Mouse (Mus musculus): ENCODE measurements around the gene Gadd45a. TPM values are rescaled to one million over a fixed set of nuclear protein-coding genes. Genes with fewer than 3 reads are reported as not detected.
A peak's percentile ranks its signal among the peaks of the same experiment; 100 is the strongest.
"Not testable (repeated sequence)": the region's sequence is repeated elsewhere in the genome, so short reads cannot be mapped to it uniquely, and the experiment has no call there.

Gadd45a gene
- polyA plus RNA-seq, 1 experiment from 2014 or later = 28.3 TPM

DNA sequence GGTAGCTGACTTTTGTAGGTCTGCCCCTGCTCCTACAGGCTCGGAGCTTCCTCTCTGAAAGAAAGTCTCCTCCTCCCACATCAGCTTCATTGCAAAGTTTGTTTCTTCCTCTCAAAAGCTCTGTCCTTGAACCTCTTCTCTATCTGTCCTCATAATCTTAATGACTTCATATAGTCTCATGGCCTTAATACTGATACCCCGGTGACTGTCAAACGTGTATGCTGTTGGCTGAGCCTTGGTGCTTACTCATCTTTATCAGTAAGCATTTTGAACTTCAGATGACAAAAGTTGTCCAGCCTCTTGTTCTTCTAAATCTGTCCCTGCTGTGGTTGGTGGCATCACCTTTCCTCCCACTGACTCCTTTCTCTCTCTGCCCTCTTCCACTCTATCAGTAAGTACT, 8.2 kb upstream of the Gadd45a start:
- H3K27ac ChIP-seq (replicated peaks) = no peak overlapping the region
- no peak overlapping the region for H3K9ac ChIP-seq
- H3K4me1 ChIP-seq (replicated peaks) = peaks cover 16% of the 10 kb centered on the region
- 93% methylated on average over 3 of the region's 3 CpGs for WGBS
- H3K36me3 ChIP-seq = no peaks in the 10 kb centered on the region
- no peaks in the 10 kb centered on the region for H3K27me3 ChIP-seq
- no peak for ATAC-seq (ENCODE audit: low read depth)
- H3K4me2 ChIP-seq = no peak overlapping the region
- no peaks in the 10 kb centered on the region for H3K9me3 ChIP-seq
- no peak overlapping the region for H3K4me3 ChIP-seq

DNA sequence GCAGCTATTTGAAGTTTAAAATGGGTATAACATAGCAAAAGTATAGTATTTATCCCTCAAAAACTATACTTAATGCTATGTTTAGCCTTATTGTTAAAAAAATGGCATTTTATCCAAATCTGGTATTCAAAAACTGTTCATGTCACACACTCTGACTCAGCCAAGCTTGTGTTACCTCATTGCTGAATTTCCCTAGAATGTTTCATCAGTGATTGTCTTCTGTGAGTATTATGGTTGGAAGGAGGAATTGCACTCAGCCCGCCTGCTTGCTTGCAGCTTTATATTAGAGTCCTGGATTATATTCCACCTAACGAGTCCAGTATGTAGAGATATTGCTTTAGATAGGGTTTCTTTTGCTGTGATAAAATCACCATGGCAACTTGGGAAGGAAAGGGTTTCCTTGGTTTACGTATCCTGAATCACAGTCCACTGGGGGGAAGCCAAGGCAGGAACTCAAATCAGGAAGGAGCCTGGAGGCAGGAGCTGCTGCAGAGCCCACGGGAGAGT, 3.7 kb upstream of the Gadd45a start:
- H3K4me3 ChIP-seq = no peak overlapping the region
- no peak overlapping the region for H3K9ac ChIP-seq

DNA sequence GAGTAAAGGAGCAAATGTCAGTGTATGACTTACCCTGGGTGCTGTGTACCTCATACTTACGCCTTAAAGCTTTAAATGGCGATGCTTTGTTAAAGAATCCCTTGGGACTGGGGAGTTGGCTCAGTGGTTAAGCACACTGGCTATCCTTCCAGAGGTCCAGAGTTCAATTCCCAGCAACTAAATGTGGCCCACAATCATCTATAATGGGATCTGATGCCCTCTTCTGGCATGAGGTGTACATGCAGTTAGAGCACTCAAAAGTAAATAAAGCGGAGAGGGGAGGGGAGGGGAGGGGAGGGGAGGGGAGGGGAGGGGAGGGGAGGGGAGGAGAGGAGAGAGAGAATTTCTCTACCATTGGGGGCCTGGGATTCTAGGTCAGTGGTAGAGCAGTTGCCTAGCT, 1.7 kb upstream of the Gadd45a start:
- Histone ChIP-seq H3K27ac (replicated peaks) (no peak overlapping the region), H3K4me1 (replicated peaks) (peaks cover 23% of the 10 kb centered on the region), H3K9me3 (no peaks in the 10 kb centered on the region), H3K27me3 (no peaks in the 10 kb centered on the region), H3K9ac (no peak overlapping the region), H3K4me3 (no peak overlapping the region), H3K36me3 (no peaks in the 10 kb centered on the region), H3K4me2 (no peak overlapping the region)
- no peak for ATAC-seq (ENCODE audit: low read depth)
- 100% methylated on average over 2 of the region's 3 CpGs for WGBS

More for the DNA sequence above, 3.7 kb upstream of the Gadd45a start:
- Histone ChIP-seq H3K27me3 (no peaks in the 10 kb centered on the region), H3K4me2 (no peak overlapping the region), H3K27ac (replicated peaks) (no peak overlapping the region), H3K36me3 (no peaks in the 10 kb centered on the region), H3K9me3 (no peaks in the 10 kb centered on the region), H3K4me1 (replicated peaks) (peaks cover 6% of the 10 kb centered on the region)
- 58% methylated on average over 4 of the region's 4 CpGs for WGBS
- ATAC-seq (ENCODE audit: low read depth) = no peak

DNA sequence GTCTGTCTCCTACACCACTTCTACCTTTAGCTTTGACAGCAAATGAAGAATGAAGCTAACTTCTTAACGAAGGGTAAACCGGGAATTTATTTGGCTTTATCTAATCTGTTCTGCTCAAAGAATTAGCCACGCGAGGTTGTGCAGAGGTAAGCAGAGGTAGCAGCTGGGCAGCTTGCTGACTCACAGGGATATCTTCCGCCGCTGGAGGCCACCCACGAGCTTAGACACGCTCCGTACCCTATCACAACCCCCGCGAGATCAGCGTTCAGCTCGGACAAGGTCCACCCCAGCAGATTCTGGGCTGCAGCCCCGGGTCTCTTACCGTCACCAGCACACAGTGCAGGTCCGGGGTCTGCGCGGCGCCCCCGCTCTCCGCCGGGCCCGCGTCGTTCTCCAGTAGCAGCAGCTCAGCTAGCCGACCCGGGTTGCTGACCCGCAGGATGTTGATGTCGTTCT, 873 bp downstream of the Gadd45a start:
- Histone ChIP-seq H3K4me2 (peak overlapping the region; percentile 74), H3K4me3 (peak overlapping the region; percentile 87), H3K27ac (replicated peaks) (peak overlapping the region; percentile 95), H3K9ac (peak overlapping the region; percentile 95), H3K9me3 (no peaks in the 10 kb centered on the region), H3K27me3 (no peaks in the 10 kb centered on the region), H3K36me3 (no peaks in the 10 kb centered on the region), H3K4me1 (replicated peaks) (peaks cover 23% of the 10 kb centered on the region)
- peak; percentile 81 for ATAC-seq (ENCODE audit: low read depth)
- 0% methylated on average over 29 of the region's 29 CpGs for WGBS

DNA sequence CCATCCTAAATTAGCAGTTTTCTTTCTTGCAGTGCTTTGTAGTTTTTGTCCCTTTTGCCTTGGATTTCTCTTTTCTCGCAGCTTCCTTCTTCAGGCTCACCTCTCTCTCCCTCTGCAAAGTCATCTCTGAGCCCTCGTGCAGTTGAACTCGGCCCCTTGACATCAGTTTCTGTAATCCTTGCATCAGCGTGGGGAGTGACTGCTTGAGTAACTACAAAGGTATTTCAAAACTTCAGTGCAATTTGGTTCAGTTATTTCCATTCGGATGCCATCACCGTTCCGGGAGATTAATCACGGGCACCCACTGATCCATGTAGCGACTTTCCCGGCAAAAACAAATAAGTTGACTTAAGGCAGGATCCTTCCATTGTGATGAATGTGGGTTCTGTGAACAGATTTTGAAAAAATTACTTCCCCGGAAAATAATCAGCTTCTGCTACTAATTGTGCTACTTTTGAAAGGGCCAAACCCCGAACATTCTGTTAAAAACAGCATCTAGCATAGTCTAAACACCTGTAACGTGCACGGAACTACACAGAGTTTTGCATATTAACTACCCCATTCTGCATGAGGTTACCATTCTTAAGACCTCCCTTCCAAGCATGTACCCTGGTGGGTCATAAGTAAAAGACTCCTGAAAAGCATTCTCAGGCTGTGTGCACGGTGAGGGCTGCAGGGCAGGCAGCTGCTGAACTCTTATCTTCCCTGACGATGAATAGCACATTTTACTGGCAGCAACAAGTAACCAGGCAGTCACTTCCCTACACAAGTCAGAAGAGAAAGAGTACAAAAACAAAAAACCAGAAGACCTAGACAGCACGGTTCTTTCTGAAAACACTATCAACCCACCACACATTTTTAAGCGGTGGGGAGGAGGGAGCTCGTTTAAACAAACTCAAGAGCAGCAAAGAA, 1.6 kb downstream of the Gadd45a start:
- peaks cover 26% of the 10 kb centered on the region for H3K4me1 ChIP-seq (replicated peaks)
- no peaks in the 10 kb centered on the region for H3K36me3 ChIP-seq
- H3K27ac ChIP-seq (replicated peaks) = peak overlapping the region; percentile 95
- peak overlapping the region; percentile 87 for H3K4me3 ChIP-seq
- H3K27me3 ChIP-seq = no peaks in the 10 kb centered on the region
- peak overlapping the region; percentile 74 for H3K4me2 ChIP-seq
- WGBS = 8% methylated on average over 19 of the region's 19 CpGs
- H3K9me3 ChIP-seq = no peaks in the 10 kb centered on the region
- no peak for ATAC-seq (ENCODE audit: low read depth)
- peak overlapping the region; percentile 95 for H3K9ac ChIP-seq

DNA sequence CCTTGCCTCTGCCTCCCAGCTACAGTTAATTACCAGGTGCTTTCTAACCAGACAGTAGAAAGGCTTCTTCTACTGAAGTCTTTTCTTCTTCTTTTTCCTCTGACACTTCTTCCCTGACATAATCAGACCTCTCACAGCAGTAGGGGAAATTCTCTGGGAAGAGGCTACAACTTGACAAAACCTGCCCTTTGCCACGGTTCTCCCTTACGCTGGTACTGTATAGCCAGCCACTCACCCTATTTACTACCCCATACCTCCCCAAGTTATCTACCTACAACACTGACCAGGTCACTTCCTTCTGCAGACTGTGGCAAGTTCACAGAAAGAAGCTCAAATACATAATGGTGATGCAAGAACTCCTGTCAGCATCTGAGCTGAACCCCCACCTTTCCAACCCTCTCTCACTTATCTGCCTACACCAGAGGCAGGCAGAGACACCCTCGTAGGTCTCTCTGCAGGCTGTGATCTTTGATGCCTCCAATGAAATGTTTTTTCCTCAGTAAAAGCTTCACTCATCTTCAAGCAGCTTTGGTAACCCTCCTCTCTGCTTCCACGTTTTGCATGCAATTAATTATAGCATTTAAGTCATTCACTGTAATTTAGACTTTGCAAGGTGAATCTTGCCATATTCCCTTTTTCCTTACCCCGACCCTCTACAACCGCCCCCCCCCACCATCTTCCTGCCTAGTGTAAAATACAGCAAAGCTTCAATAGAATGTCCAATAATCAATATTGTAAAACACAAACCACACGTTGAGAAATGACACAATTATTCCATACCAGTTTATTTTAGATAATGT, 2.7 kb downstream of the Gadd45a start:
- Histone ChIP-seq H3K9ac (peak overlapping the region; percentile 49), H3K9me3 (no peaks in the 10 kb centered on the region), H3K36me3 (no peaks in the 10 kb centered on the region), H3K27ac (replicated peaks) (no peak overlapping the region), H3K4me1 (replicated peaks) (peaks cover 31% of the 10 kb centered on the region), H3K4me2 (peak overlapping the region; percentile 46), H3K4me3 (peak overlapping the region; percentile 20), H3K27me3 (no peaks in the 10 kb centered on the region)
- 52% methylated on average over 7 of the region's 7 CpGs for whole genome bisulfite sequencing
- ATAC-seq (ENCODE audit: low read depth) = no peak

DNA sequence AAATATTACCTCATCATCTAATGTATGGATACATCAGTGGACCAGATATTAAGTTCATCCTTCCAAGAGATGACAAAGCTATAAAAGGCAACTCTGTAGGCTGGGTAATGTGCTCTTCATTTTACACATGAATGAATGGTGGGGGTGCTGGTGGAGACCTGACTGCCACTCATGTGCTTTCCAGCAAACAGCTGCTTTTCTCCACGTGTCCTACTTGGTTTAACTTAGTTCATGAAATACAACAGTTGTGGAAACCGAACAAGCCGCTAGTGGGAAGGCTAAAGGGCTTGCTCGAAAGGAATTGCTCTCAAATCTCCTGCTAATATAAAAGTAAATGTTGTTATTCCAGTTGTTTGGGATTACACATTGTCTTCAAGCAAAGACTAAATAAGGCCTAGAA, 3.7 kb downstream of the Gadd45a start:
- H3K9ac ChIP-seq = no peak overlapping the region
- 72% methylated on average over 4 of the region's 4 CpGs for WGBS
- no peaks in the 10 kb centered on the region for H3K36me3 ChIP-seq
- no peak overlapping the region for H3K4me2 ChIP-seq
- H3K4me1 ChIP-seq (replicated peaks) = peaks cover 31% of the 10 kb centered on the region
- H3K27me3 ChIP-seq = no peaks in the 10 kb centered on the region
- no peaks in the 10 kb centered on the region for H3K9me3 ChIP-seq
- no peak for ATAC-seq (ENCODE audit: low read depth)
- H3K4me3 ChIP-seq = no peak overlapping the region
- no peak overlapping the region for H3K27ac ChIP-seq (replicated peaks)

DNA sequence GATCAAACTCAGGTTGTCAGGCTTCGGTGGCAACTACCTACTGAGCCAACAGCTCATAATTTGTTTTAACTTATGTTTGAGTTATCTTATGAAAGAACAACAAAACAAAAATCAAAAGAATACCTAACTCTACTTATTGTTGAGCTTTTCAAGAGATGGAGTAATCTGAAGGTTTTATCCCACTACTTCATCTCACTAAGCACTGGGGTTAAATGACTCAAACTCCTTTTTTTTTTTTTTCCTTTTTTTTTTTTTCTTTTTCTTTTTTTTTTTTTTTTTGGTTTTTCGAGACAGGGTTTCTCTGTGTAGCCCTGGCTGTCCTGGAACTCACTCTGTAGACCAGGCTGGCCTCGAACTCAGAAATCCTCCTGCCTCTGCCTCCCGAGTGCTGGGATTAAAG, 4.3 kb downstream of the Gadd45a start:
- H3K4me1 ChIP-seq (replicated peaks) = peaks cover 31% of the 10 kb centered on the region
- not testable (repeated sequence) for H3K4me2 ChIP-seq; H3K4me3 ChIP-seq; H3K27me3 ChIP-seq; H3K27ac ChIP-seq (replicated peaks); H3K36me3 ChIP-seq; ATAC-seq (ENCODE audit: low read depth); H3K9me3 ChIP-seq; H3K9ac ChIP-seq
- WGBS = 91% methylated on average over 3 of the region's 4 CpGs

DNA sequence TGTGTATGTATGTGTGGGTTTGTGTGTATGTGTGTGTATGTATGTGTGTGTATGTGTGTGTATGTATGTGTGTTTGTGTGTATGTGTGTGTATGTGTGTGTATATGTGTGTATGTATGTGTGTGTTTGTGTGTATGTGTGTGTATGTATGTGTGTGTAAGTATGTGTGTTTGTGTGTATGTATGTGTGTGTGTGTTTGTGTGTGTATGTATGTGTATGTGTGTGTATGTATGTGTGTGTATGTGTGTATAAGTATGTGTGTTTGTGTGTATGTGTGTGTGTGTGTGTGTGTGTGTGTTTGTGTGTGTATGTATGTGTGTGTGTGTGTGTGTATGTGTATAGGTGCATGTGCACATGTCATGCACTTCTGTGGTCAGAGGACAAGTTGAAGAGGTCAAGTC, 4.7 kb downstream of the Gadd45a start:
- ATAC-seq (ENCODE audit: low read depth); H3K9me3 ChIP-seq; H3K9ac ChIP-seq; H3K36me3 ChIP-seq; H3K4me3 ChIP-seq; H3K27me3 ChIP-seq; H3K27ac ChIP-seq (replicated peaks); H3K4me2 ChIP-seq: not testable (repeated sequence)
- H3K4me1 ChIP-seq (replicated peaks) = peaks cover 29% of the 10 kb centered on the region

DNA sequence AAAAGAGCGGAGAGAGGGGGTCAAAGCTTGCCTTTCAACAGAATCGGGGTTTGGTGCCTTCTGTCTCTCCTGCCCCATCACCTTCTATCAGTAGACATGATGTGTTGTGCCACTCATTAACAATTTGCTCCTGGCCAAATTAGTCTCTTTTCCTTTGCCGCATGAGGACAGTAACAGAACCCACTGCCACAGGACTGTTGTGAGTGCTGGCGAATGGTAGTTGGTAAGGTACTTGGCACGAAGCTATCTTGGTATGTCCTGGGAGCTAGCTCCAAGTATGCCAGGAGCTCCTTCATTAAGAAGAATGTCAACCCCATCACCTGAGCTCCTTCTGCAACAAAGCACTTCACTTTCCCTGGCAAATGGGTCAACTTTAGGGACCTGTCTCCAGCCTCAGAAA, 6.4 kb downstream of the Gadd45a start:
- Histone ChIP-seq H3K9me3 (no peaks in the 10 kb centered on the region), H3K27me3 (no peaks in the 10 kb centered on the region), H3K27ac (replicated peaks) (no peak overlapping the region), H3K4me3 (no peak overlapping the region), H3K4me1 (replicated peaks) (peaks cover 24% of the 10 kb centered on the region), H3K9ac (no peak overlapping the region), H3K4me2 (no peak overlapping the region), H3K36me3 (no peaks in the 10 kb centered on the region)
- 35% methylated on average over 5 of the region's 5 CpGs for WGBS
- ATAC-seq (ENCODE audit: low read depth) = no peak

DNA sequence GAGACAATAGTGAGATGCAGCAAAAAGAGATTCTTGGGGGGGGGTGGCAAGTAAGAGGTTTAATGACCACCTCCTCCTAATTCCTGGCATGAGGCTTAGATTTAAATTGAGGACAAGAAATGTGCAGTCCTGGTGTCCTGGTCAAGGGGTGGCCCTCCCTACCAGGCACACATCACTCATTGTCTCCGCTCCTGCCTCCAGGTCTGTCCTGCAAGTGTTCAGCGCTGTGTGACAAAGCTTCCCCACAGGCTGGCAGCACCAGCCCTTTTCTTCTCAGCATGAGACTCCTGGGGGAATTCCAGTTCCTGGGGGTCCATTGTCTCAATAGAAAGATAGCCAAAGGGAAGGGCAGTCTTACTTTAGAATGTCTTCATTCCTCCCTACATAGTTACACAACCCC, 6.8 kb downstream of the Gadd45a start:
- 16% methylated on average over 2 of the region's 2 CpGs for WGBS
- Histone ChIP-seq H3K27me3 (no peaks in the 10 kb centered on the region), H3K9ac (no peak overlapping the region), H3K36me3 (no peaks in the 10 kb centered on the region), H3K4me1 (replicated peaks) (peaks cover 20% of the 10 kb centered on the region), H3K4me2 (no peak overlapping the region), H3K4me3 (no peak overlapping the region), H3K9me3 (no peaks in the 10 kb centered on the region), H3K27ac (replicated peaks) (no peak overlapping the region)
- ATAC-seq (ENCODE audit: low read depth) = 0 out of 2 replicates have a peak, but pooled peaks have one; percentile 41

DNA sequence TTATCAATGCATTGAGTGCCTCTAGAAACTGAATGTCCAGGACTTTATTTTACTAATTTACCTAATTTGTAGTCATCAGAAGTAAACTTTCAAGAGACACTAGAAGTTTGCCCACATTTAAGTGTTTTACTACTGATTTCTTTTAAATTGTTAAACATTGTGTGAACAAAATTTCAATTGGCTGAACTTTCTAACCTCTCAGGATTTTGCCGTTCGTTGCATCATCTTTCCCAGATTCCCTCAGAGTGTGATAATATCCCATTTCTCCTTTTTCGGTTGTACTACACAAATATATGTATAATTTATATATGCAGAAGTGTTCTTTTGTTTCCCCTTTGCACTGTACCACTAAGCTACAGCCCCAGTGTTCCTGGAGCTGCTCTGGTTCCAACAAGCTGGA, 7.3 kb downstream of the Gadd45a start:
- H3K27ac ChIP-seq (replicated peaks) = no peak overlapping the region
- no peaks in the 10 kb centered on the region for H3K36me3 ChIP-seq
- H3K4me1 ChIP-seq (replicated peaks) = peaks cover 17% of the 10 kb centered on the region
- H3K9me3 ChIP-seq = no peaks in the 10 kb centered on the region
- no peak overlapping the region for H3K9ac ChIP-seq
- H3K4me2 ChIP-seq = no peak overlapping the region
- WGBS = 29% methylated on average over 3 of the region's 3 CpGs
- H3K4me3 ChIP-seq = no peak overlapping the region
- no peaks in the 10 kb centered on the region for H3K27me3 ChIP-seq
- no peak for ATAC-seq (ENCODE audit: low read depth)
